Mouse (Mus musculus): Measurements from ENCODE around the gene Pnpla1.
"Not testable (repeated sequence)": the region's sequence is repeated elsewhere in the genome, so short reads cannot be mapped to it uniquely, and the experiment has no call there.

Pnpla1 gene

DNA sequence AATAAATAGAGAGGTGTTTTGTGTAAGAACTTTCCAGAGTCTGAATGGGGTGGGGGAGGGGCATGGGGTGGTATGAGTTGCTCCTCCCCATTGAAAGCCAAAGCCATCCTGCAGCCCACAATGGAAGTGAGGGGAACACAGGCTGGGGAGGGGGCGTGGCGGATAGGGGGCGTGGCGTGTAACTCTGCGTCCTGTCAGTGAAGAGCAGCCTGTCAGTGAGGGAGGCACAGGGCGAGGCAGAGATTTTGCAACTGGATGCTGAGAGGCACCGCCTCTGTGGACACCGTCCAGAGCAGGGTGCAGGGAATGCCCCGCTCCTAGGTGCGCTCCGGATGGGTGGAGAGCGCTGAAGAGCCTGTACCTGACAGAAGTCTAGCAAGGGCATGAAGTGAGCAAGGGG is at the start of gene Pnpla1:
Pnpla1 (plus strand) TSS at position 207 of the 400 bp plus-strand sequence.
- no peak for DNase-seq

DNA sequence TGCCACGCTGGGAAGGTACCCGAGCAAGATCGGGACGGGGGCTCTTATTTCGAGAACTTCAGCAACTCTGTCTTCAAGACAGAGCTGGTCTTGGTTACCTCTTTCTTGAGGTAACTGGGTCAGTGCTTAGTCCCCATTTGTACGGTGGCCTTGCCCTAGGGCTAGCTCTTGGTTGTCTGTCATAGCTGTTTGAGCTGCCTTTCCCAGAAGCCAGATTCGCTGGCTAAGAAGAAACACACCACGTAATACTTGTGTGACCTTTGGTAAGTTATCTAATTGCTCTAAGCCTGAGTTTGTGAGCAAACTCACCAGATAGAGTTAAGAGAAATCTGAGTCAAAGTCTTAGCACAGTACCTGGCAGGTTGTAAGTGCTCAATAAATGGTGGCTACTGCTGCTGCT is 49.5 kb upstream of the Pnpla1 start:
- DNase-seq, result no peak

DNA sequence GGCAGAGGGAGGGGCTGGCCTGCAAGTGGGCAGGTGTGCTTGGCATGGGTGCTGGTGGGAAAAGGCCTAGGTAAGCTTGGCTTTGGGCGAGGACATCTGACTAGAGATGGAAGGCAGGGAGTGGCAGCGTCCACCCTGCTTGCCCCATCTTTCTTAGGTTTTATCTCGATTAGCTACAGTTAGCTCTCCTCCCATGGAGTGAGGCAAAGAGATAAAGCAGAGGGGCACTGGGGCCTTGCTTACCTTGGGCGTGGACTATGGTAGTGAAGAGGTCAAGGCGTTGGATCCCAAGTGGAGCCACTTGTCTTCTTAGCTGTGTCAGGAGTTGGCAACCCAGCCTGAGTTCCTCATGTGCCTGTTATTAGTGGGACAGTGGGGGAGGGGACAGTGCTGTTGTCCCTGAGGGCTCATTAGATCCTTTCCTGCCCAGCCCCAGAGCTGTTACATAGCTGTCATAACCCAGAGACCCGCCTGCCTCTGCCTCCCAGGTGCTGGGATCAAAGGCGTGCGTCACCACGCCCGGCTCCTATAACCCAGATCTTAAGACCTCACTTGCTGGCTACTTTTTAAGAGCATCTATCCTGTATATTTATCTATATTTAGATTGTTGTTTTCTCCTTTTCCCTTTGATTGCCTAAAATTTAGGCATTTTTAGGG is 48.9 kb upstream of the Pnpla1 start:
- DNase-seq, result no peak

DNA sequence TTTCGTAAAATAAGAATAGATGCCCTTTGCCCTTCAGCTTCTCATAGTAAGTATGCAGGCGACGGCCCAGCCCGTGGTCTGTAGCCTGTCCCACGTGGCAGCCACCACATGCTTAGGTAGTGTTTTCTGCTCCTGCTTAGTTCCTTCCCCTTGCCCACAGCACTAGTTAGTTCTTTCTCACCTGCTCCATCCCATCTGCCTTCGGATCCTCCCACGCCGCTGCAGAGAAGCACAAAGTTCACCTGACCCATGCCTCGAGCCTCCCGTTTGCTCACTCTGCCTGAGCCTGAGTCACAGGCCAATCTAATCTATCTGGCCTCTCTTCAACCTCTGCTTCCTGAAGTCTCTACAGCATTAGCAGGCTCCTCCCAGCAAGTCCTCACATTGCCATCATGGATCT is 45.9 kb upstream of the Pnpla1 start:
- peak; percentile 13 for DNase-seq

DNA sequence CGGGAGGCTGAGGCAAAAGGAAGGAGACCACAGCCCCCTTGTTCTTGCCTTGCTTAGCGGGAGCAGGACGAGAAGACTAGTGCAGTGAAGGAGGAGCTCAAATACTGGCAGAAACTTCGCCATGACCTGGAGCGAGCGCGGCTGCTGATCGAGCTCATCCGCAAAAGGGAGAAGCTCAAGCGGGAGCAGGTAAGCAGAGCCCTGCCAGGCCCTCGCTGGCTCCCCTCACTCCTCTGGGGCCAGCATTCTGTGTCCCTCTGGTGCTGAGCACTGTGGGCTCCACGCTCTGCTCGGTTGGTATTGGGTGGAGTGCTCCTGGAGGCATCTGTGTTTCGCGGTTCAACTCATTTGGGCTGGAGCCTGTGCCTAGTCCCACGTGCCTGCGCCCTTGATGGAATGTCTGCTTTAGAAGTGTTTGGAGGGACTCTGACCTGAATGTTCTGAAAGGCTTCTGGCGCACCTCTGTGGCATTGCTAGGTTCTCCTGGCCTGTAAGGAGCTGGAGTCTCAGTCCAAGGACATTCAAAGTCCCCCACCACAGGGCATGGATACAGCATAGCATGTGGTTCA is 43.6 kb upstream of the Pnpla1 start:
- DNase-seq, result peak; percentile 11

DNA sequence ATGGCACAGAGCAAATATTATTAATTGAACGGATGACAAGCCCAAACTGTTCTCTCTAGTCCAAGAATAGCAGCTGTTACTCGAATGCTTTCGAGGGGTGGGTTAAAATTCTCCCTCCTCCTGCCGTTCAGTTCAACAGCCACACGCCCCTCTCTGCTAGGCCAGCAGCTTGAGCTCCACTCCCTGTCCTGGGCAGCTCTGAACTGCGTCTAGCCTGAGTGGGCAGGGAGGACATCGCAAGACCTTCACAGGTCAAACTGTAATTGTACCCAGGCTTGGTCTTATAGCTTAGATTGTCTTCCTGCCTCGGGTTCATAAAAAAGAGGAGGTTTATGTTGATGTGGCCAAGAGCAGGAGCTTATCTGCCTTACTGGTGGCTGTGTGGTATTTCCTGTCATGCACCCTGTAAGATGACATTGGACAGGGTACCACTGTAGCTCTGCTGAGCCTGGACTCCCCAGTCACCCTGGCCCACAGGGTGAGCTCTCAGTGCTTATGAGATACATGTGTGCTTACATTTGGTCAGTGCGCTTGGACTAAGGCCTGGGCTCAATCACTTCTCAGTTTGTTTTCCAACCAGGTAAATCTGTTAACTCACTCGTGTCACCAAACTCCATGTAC is 42.7 kb upstream of the Pnpla1 start:
- DNase-seq, result no peak

DNA sequence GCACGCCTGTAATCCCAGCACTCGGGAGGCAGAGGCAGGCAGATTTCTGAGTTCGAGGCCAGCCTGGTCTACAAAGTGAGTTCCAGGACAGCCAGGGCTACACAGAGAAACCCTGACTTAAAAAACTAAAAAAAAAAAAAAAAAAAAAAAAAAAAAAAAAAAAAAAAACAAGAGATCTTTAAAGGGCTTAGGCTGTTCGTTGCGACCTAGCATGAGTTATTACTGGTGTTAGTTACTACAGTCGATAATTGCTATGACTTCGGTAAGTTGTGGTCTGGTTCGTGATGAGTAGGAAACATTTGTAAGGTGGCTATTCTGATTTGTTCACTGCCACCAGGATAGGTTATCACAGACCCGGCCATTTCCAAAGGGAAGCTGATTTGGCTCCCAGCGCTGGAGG is 41.9 kb upstream of the Pnpla1 start:
- DNase-seq, result not testable (repeated sequence)

DNA sequence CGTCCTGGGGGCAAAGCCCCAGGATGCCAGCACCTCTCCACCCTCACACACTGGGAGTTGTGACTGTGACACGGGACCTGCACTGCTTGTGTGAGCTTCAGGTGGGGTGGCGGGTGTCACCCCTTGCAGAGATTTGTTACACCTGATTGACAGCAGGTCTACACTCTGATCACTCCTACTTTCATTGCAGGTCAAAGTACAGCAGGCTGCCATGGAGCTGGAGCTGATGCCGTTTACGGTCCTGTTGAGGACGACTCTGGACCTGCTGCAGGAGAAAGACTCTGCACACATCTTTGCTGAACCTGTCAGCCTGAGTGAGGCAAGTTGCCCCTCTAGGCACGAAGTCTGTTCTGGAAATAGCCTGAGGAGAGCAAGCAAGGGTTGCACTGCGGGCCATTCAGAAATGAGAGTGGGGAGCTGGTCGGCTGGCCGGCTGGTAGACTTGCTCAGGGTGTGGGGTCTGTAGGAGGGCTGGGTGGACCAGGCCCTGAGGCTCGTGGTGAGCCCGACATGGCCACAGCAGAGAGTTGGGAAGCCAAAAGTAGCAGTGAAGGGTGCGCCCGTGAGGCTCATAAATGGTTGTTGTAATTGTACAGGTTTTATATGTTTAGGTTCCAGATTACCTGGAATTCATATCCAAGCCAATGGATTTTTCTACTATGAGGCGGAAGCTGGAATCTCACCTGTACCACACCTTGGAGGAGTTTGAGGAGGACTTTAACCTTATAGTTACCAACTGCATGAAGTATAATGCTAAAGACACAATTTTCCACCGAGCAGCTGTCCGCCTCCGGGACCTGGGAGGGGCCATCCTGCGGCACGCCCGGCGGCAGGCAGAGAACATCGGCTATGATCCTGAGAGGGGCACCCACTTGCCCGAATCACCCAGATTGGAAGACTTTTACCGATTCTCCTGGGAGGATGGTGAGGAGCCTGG is 41.1 kb upstream of the Pnpla1 start:
- no peak for DNase-seq

DNA sequence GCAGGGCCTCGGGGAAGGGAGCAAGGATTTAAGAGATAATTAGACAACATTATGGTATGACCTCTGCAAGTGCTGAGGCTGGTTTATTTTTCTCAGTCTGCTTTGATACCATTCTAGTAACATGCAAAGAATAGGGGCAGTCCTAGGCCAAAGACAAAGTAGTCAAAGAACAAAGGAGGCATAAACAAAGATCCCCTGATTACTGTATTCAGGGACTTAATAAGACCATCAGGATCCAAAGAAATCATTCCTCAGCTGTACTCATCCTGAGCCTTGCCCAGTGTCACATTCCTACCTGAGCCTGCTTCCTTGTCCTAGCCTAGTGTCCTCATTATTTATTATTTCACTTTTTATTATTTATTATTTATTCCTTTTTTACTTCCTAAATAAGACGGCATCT is 38.0 kb upstream of the Pnpla1 start:
- no peak for DNase-seq

DNA sequence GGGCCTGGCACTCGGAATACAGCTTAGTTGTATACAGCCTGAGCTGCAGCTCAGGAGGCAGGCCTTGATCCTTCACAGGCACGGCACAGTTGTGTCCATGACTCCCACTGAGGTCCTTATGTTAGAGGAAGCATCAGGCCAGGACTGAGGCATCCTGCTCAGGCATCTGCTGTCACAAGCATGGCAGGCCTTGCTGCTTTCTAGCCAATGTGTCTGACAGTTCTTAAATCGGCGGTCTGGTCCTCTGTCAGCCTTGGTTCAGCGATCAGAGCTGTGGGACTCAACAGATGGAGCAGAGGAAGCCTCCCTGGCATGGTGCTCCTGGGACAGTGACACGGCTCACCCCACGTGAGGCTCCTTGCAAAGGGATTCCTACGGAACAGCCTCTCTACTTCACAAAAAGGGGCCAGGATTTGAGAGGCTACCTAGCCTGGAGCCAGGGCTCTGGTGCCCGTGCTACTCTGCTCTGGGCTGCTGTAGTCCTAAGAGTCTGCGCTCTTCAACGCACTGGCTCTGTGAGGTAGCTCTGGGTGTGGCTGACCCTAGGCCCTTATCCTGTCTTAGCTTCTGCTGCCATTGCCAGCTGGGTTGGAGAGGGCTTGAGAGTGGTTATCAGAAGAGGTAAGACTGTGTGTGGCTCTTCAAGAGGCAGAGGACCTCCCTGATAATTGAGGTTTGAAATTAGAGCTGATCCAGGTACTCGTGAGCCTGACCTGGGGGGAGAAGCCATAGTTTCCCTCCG is 35.0 kb upstream of the Pnpla1 start:
- no peak for DNase-seq

DNA sequence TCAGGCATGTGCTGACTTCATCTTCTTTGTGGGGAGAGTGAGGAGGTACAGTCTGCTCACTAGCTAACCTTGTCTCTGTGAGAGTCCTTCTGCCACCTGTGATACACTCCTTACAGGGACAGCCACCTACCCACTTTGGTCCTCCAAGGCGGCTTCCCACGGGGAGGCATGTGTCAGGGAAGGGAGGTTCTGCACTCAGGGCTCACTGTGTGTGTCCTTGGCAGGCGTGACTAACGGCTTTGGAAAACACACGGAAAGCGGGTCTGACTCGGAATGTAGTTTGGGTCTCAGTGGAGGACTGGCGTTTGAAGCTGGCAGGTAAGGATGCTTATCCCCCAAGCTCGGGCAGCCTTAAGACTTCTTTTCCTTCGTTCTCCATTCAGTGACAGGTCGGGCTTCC is 34.5 kb upstream of the Pnpla1 start:
- DNase-seq, result no peak

DNA sequence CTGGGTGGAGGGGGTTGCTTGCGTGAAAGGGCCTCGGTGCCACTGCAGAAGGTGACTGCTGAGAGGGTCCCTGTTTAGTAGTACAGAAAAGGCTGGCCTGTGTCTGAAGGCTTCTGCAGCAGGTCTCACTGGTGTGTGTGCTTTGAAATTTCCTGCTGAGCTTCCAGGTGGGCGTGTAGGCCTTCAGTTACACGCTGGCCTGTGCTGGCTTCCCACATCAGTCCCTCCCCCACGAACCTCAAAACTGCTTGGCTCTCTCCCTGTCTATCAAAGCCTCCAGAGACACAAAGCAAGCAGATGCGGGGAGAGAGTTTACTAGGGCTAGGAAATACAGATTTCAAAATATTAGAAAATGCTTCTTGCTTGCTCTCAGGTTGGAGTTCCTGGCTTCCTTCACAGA is 33.3 kb upstream of the Pnpla1 start:
- no peak for DNase-seq

DNA sequence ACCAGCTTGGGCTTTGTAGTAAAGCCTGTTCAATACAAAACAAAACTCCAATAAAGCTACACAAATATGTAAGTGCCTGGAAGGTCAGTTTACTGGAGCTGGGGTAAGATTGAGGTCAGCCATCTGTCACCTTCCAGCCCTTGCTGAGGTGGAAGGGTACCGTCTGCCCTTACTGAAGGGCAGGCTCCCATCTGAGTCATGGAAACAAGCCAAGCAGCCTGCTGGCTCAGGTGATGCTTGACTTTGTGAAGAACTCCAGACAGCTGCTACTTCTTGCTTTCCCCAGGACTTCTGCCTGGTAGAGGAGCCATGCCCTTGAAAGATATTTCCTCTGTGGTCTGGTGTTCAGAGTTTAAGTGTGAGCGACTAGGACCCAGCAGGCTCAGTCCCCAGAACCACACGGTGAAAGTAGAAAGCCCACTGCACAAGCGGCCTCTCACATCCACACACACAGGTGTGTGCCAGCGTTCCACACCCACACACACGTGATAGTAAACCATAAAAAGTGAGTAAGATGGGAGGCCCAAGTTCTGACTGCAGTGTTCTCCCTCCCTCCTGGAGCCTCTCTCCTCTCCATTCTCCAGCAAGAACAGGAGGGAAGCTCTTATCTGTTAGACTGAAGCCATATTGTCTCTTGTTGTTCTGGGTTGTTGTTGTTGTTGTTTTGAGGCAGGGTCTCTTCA is 32.7 kb upstream of the Pnpla1 start:
- DNase-seq, result no peak

DNA sequence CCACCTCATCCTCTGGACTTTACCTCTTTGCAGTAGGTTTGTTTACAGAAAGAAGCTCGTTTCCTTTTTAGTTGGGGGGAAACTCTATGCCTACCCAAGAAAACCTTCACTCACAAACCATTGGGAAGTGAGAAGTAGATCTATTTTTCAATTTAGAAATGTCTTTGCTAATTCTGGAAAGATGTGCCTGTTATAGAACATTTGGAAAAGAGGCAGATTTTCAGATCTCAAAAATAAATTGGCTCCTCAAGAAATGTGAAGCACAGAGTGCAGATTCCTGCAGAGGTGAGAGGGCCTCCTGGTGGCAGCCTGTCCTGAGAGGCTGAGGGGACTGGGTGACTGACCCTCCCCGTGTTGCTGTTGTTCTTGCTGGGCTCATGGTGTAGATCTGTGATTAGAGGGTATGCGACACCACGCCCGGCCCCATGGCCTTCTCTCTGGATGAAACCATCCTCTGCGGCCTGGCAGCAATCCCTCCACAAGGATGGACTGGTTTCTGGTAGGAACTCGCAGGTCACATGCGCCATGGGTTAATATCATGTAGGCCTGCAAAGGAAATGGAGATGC is 30.5 kb upstream of the Pnpla1 start:
- no peak for DNase-seq

DNA sequence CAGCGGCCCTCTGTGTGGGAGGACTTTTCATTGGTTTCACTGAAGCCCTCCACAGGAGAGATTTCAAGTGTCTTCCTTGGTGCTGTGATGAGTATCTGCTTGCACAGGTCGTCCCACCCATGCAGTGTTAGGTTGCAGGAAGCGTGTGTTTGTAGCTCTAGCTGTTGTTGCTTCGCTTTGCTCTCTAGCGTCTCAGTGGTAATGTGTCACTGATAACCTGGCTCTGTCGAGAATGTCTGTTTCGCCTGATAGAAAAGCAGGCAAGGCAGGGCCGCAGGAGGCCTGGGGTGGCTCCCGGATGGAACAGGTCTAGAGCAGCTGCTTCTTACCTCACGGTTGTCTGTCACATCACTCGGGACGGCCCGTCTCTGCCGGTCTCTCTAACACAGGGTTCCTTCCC is 29.1 kb upstream of the Pnpla1 start:
- no peak for DNase-seq

DNA sequence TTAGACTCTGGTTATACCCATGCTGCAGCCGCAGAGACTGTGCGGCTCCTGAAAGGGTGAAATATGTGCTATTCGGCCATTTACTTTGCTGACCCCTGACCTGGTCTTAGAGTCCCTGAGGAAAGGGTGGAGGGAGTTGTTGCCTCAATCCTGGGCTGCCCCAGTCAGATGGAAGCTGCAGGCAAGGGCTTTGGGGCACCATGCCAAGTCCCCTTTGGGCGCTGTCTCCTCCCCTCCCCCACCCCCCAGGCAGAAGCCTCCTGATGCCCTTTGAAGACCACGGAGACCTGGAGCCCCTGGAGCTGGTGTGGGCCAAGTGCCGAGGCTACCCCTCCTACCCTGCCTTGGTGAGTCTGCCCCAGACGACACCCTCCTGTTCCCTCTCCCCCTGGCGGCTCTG is 27.1 kb upstream of the Pnpla1 start:
- DNase-seq, result no peak

DNA sequence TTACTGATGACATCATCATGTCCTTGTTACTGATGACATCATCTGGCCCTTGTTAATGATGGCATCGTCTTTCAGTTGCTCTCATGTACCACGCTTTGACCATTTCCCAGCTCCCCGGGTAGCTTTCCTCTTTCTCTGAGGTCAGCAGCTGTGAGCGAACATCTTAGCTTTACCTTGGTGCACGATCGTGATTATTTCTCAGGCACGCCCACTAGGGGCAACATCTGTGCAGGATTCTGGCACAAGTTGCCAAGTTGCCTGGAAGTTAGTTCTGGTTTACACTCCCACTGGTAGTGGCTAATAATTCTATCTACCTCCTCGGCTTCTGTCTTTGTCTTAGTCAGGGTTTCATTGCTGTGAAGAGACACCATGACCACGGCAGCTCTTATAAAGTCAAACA is 26.2 kb upstream of the Pnpla1 start:
- no peak for DNase-seq

DNA sequence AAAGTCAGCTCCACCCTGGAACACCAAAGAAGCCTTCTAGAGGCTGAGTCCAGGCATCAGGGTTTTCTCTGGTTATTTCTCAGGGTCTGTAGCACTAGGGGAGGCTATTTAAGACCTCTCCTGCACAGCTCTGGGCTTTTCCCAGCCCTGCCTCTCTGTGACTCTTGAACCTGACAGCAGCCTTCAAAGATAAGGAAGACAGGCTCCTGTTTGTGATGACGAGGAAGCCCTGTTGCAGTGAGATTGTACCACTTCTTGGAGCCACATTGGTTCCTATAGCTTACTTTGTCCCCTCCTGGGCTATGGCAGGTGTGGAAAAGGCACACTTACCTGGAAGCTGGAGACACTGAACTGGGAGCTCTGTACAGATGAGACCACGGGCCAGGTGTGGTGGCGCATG is 25.3 kb upstream of the Pnpla1 start:
- DNase-seq, result no peak

DNA sequence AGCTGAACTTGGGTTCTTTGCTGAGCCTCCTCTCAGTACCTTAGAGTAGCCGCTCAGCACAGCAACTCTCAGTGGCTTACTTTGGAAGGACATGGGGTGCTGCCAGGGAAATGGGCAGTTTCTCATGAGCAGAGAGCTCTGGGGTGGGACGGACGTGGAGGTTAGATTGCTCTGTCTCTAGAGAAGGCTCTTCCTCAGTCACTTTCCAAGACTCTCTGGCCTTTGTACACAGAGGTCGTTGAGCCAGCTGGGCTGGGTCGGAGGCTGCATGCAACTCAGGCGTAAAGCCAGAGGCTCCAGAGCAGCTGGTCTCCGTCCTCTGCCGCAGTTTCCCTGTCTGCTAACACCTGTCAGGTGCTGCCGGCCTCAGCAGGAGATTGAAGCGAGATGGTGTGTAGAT is 23.5 kb upstream of the Pnpla1 start:
- peak; percentile 53 for DNase-seq

DNA sequence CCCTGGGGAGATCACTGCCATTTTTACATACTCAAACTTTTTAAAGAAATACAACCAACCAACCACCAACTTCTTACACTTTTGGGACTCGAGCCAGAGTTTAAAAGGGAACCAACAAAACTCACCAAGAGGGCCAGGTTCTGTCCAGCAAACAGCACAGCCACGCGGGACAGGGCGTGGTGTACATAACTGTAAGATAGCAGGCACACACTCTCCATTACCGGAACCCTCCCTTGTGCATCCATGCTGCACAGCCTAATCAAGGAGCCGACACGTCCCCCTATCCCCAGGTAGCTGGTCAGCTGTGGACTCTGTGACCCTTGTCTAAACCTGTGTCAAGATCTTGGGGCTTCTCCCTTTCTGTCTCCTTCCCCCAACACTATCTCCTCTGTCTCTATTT is 20.4 kb upstream of the Pnpla1 start:
- DNase-seq, result no peak

DNA sequence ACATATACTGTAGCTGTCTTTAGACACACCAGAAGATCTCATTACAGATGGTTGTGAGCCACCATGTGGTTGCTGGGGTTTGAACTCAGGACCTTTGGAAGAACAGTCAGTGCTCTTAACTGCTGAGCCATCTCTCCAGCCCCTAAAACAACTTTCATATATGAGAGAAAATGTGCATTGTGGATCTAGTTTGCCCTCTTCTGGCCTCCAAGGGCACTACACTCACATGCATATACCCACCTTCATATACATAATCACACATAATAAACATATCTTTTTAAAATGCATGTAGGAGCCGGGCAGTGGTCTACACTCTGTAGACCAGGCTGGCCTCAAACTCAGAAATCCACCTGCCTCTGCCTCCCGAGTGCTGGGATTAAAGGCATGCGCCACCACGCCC is 16.3 kb upstream of the Pnpla1 start:
- not testable (repeated sequence) for DNase-seq

DNA sequence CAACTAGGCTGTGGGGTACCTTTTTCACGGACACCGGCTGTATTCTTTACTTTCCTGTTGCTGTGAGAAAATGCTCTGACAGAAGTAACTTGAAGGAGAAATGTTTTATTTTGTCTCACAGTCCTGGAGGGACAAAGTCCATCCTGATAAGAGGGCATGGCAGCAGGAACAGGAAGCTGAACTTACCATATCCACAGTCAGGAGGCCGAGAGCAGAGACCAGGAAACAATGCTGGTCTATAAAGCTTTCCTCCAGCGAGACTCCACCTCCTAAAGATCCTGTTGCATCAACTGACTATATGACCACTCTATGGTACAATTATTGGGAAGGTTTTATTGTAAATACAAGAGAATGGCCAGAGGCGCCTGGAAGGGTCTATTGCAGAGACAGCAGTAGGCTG is 14.5 kb upstream of the Pnpla1 start:
- no peak for DNase-seq
